Mouse (Mus musculus) mesoderm, embryonic 11.5 days (tissue): ENCODE measurements at regions not wholly inside any gene's neighbourhood (a gene's known extent, or its start where the extent isn't known, plus 50 kb on each side); places are given as distances from the start of the nearest gene placed in this dataset.

Experiments
- DNase-seq: peaks from one replicate; pipeline ENCODE4 v3.0.0-alpha.2; 2012; ENCODE audit warnings: low read depth, low spot score

- DNase-seq: no peak
Observed at GRCm38 (mm10) chr13:44235941-44236340, 451.4 kb downstream of the Cd83 start.

GRCm38 (mm10) chr13:44238308-44238707 lies 453.7 kb downstream of the Cd83 start:
- no peak for DNase-seq

- no peak for DNase-seq
Observed at GRCm38 (mm10) chr13:44243211-44243610, 458.6 kb downstream of the Cd83 start.

- DNase-seq: no peak
Observed at GRCm38 (mm10) chr13:44246714-44247251, 462.2 kb downstream of the Cd83 start.

- DNase-seq: no peak
Observed at GRCm38 (mm10) chr13:44247861-44248260, 463.3 kb downstream of the Cd83 start.

GRCm38 (mm10) chr13:44248401-44248800 lies 463.8 kb downstream of the Cd83 start:
- DNase-seq: no peak

GRCm38 (mm10) chr13:44249119-44249518 lies 464.5 kb downstream of the Cd83 start:
- DNase-seq: no peak

- no peak for DNase-seq
Observed at GRCm38 (mm10) chr13:44250474-44251201, 466.1 kb downstream of the Cd83 start.

- no peak for DNase-seq
Observed at GRCm38 (mm10) chr13:44251503-44251902, 466.9 kb downstream of the Cd83 start.

- no peak for DNase-seq
Observed at GRCm38 (mm10) chr13:44252496-44252895, 467.9 kb downstream of the Cd83 start.

GRCm38 (mm10) chr13:44258422-44258821 lies 470.9 kb upstream of the Jarid2 start:
- no peak for DNase-seq

- no peak for DNase-seq
Observed at GRCm38 (mm10) chr13:44260039-44260438, 469.2 kb upstream of the Jarid2 start.

GRCm38 (mm10) chr13:44260637-44261333 lies 468.5 kb upstream of the Jarid2 start:
- DNase-seq: no peak

GRCm38 (mm10) chr13:44272746-44273524 lies 456.3 kb upstream of the Jarid2 start:
- DNase-seq: no peak

GRCm38 (mm10) chr13:44277952-44278351 lies 451.3 kb upstream of the Jarid2 start:
- DNase-seq: no peak

- no peak for DNase-seq
Observed at GRCm38 (mm10) chr13:44279036-44279435, 450.2 kb upstream of the Jarid2 start.

GRCm38 (mm10) chr13:44280296-44280695 lies 449.0 kb upstream of the Jarid2 start:
- DNase-seq: no peak

GRCm38 (mm10) chr13:44281796-44282195 lies 447.5 kb upstream of the Jarid2 start:
- no peak for DNase-seq

GRCm38 (mm10) chr13:44282306-44282705 lies 447.0 kb upstream of the Jarid2 start:
- DNase-seq: no peak

- DNase-seq: no peak
Observed at GRCm38 (mm10) chr13:44282731-44283571, 446.3 kb upstream of the Jarid2 start.

- no peak for DNase-seq
Observed at GRCm38 (mm10) chr13:44285881-44286280, 443.4 kb upstream of the Jarid2 start.
